Mouse (Mus musculus): ENCODE measurements around the gene Mrpl46.

The Mrpl46 gene

GRCm38 (mm10) chr7:78769075-78769652, 14.2 kb downstream of the Mrpl46 start:
- no peak for DNase-seq (ENCODE audit: low read depth, low spot score)

DNA sequence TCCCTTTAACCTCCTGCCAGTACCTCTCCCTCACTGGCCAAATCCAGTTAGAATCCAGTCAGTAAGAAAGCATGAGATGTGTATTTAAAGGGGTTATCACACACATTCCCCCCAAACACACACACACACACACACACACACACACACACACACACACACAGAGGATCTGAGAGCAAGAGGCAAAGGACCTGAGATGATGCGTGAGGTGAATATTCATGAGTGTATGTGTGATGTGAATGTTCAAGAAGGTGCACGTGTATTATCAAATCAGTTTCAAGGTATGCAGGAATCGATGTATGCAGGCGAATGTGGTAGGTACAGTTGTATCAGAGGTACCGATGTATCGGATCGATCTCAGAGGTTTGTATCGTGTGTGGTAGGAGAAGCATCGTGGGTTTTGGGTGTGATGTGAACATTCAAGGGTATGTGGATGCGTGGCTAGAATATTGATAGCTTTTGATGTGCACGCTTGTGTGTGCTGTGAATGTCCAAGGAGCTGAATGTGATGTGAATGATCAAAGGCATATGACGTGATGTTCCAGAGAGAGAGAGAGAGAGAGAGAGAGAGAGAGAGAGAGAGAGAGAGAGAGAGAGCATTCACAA, 15.3 kb downstream of the Mrpl46 start:
- no peak for DNase-seq (ENCODE audit: low read depth, low spot score)

DNA sequence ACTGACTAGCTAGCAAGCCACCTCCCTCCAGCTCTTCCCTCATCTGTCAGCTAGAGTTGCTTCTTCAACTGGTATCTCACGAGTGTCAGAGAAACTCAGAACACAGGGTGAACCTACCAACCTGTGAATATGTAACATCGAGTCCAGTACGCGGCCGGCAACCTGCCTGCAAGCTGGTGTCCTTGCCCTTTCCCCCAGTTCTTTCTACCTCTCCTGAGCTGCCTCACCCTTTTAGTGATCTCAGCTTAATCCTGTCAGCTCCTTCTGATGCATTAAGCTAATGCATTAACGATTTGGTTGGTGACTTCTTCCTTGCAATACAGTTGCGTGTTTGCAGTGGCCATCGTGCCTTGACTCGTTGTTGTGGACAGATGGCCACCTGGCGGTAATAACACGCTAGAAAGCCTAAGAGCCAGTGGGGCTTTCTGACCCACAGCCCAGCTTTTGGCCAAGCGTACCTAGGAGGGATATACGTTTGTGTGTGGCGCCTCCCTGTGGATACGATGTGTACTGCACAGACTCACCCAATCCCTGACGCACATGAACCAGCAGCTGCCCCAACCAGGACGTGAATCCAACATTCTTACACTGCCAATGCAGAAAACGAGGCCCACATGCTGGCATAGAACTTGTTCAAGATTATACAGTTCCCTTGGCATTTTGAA, 17.2 kb downstream of the Mrpl46 start:
- peak; percentile 42 for DNase-seq (ENCODE audit: low read depth, low spot score)

DNA sequence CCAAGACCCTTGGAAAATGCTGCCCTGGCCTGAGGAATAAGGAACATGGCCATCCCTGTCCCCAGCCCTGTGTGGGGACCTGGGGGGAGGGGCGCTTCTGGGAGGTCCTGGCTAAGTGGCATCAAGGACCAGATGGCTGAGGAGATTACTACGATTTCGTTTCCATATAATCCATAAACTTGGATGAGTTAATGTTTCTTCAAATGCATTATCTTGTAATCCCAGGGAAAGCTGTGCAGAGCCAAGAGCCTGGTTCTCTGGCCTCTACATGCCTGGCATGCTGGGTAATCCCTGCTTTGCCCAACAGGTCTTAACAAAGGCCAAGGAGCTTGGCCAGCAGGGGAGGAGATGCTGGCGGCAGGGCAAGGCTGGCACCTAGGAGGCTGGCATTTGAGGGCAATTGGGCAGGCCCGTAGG, 18.1 kb downstream of the Mrpl46 start:
- peak; percentile 15 for DNase-seq (ENCODE audit: low read depth, low spot score)

GRCm38 (mm10) chr7:78763801-78764200, 19.5 kb downstream of the Mrpl46 start:
- no peak for DNase-seq (ENCODE audit: low read depth, low spot score)

DNA sequence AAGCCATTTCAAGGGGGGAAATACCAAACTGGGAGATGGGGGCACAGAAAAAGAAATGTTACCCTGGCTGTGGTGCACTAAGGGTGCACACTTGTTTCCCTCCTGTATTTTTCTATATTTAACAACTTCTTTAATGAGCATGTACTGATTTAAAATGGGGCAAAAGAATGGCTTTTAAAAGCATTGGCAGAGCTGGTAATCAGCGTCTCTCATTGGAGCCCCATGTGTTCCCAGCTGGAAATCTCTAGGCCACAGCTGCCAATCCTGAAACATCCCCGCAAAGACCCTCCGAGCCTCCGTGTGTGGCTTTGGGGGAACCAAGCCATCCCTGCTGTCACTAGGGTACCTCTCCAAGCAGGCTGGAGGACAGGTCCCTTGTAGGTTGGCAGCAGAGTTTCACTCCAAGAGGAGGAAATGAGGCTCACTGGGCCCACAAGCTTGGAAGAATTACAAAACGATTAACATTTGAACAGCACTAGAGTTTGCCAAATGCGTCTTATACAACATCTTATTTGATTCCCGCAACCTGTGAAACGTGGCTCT, 28.8 kb downstream of the Mrpl46 start:
- no peak for DNase-seq (ENCODE audit: low read depth, low spot score)

- DNase-seq (ENCODE audit: low read depth, low spot score) = no peak
Observed at GRCm38 (mm10) chr7:78753752-78754457, 29.4 kb downstream of the Mrpl46 start.

DNA sequence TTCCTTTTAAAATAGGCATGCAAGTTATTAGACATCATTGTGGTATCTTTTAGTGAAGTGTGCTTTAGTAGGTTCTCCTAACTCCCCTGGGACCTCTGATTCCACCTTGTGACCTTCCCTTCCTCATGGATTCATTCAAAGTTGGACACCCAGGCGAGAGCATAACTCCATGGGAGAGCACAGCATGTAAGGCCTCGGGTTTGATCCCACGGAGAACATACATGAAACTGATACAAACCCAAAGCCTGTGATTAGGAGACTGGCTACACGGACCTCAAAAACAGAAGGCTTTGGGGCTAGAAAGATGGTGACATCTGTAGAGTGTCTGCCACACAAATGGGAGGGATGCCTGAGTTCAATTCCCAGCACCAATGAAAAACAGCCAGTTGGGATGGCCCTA, 30.4 kb downstream of the Mrpl46 start:
- DNase-seq (ENCODE audit: low read depth, low spot score) = no peak

DNA sequence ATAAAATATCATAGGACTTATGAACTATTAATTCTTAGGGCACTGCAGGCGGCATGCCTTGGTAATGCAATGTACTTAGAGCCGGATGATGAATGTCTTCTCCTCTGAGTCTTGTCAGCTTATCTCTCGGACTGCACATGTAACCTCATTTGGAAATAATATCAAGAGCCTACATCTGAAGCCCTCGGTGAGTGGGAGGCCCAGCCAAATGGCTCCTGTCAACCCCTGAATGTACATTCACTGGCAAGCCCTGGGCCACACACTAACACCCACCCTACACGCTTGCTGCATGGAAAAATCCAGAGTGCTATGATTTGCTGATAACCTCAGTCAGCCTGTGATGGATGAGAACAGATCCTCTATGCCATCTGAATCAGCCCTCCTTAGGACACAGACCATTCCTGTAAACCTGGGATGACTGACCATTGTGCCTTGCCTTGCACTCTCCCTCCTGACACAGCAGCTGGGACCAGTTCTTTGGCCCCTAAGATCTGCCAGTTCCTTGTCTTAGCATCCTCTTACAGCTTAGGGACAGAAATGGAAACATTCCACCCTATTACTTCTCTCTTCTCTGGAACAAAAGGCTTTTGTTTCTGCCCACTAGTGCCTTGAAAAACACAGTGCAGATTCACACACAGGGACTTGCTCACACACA, 39.5 kb downstream of the Mrpl46 start:
- DNase-seq (ENCODE audit: low read depth, low spot score) = no peak

- no peak for DNase-seq (ENCODE audit: low read depth, low spot score)
Observed at GRCm38 (mm10) chr7:78739351-78740000, 43.9 kb downstream of the Mrpl46 start.

DNA sequence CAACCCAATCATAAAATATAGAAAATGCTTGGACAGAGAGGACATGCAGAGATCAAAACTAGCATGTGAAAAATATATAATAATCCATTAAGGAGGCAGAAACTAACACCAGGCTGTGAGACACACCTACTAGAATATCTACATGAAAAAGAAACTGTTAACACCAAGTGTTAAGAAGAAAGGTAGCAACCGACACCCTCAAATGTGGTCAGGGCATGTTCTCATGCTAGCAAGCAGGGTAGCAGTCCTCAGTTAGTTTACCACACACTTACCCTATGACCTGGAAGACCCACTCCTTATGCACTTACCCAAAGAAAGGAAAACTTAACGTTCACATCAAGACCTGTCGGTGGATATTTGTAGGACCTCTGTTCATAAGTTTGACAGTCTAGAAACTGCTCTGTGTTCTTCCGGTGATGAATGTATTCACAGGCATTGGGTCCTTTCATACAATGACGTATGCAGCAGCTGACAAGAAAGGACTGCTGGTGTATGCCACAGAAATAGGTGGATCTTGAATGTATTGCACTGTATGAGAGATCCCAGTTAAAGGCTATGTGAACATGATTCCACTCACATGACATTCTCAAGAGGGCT, 45.6 kb downstream of the Mrpl46 start, which contains the start of gene Ntrk3:
TSS of gene Ntrk3 (minus strand) at position 399 of the 597 bp plus-strand sequence.
- no peak for DNase-seq (ENCODE audit: low read depth, low spot score)

- DNase-seq (ENCODE audit: low read depth, low spot score) = no peak
Observed at GRCm38 (mm10) chr7:78737196-78737595, 46.1 kb downstream of the Mrpl46 start.

- DNase-seq (ENCODE audit: low read depth, low spot score) = no peak
Observed at GRCm38 (mm10) chr7:78731391-78731790, 51.9 kb downstream of the Mrpl46 start.

All from retina, adult 2 months (tissue).